Mouse (Mus musculus): Measurements from ENCODE around the gene Slc9b1.

GRCm38 (mm10) chr3:135327176-135327575 is 20.7 kb upstream of the Slc9b1 start:
- TF ChIP-seq POLR2A (IDR thresholded peaks at IDR 0.05; ENCODE audit: insufficient read depth, low read depth, low read length): no peak
- TF ChIP-seq CTCF (IDR thresholded peaks at IDR 0.05; ENCODE audit: insufficient read depth, low read depth, low read length): no peak

All from olfactory bulb, adult 2 months (tissue).